Mouse (Mus musculus) myocyte (in vitro differentiated cells): ENCODE measurements around the gene Gm28053. TPM values are rescaled to one million over a fixed set of nuclear protein-coding genes. Genes with fewer than 3 reads are reported as not detected.

Experiments
- H3K27me3 ChIP-seq: one replicate; pipeline ENCODE4 v1.6.1; 2011; ENCODE audit not compliant: control insufficient read depth, insufficient read depth, insufficient read length
- H3K36me3 ChIP-seq: one replicate; pipeline ENCODE4 v1.6.1; 2011; ENCODE audit not compliant: control insufficient read depth, insufficient read depth
- H3K4me2 ChIP-seq: one replicate; pipeline ENCODE4 v1.6.1; 2011; ENCODE audit warnings: low read depth, control low read depth
- H3K4me3 ChIP-seq: one replicate; pipeline ENCODE4 v1.5.1; 2011; ENCODE audit warnings: mild to moderate bottlenecking, control low read depth, moderate library complexity
- H3K79me2 ChIP-seq: one replicate; pipeline ENCODE4 v1.6.1; 2011; ENCODE audit not compliant: control insufficient read depth, insufficient read depth
- H3ac ChIP-seq: one replicate; pipeline ENCODE4 v1.6.1; 2011; ENCODE audit not compliant: control insufficient read depth, insufficient read length
- CEBPB ChIP-seq: IDR thresholded peaks from 2 replicates; pipeline ENCODE4 v1.6.1; 2011; ENCODE audit warnings: mild to moderate bottlenecking, moderate library complexity; ENCODE audit not compliant: poor library complexity, insufficient read depth, severe bottlenecking
- E2F4 ChIP-seq: IDR thresholded peaks from one replicate; pipeline ENCODE4 v1.6.1; 2011; ENCODE audit warnings: mild to moderate bottlenecking, control low read depth, moderate library complexity; ENCODE audit not compliant: insufficient read depth
- MAX ChIP-seq: IDR thresholded peaks from one replicate; pipeline ENCODE4 v1.6.1; 2011; ENCODE audit warnings: low read depth, mild to moderate bottlenecking, control low read depth
- MYOD1 ChIP-seq, 3 experiments: IDR thresholded peaks; one replicate each; pipeline ENCODE4 v1.6.1; 2011; ENCODE audit warnings: control low read depth in 2 of 3, low read depth in 2 of 3, mild to moderate bottlenecking in 2 of 3, moderate library complexity in 1 of 3; ENCODE audit not compliant: insufficient read length in 2 of 3, control insufficient read depth in 1 of 3
- MYOG ChIP-seq, 3 experiments: IDR thresholded peaks; one replicate each; pipeline ENCODE4 v1.6.1; 2011; ENCODE audit warnings: control low read depth in 2 of 3, low read depth in 2 of 3, mild to moderate bottlenecking in 2 of 3; ENCODE audit not compliant: insufficient read length in 2 of 3, control insufficient read depth in 1 of 3, insufficient read depth in 1 of 3
- POLR2A ChIP-seq: IDR thresholded peaks from one replicate; pipeline ENCODE4 v1.6.1; 2011; ENCODE audit warnings: low read depth, mild to moderate bottlenecking, control low read depth, moderate library complexity; ENCODE audit not compliant: insufficient read length
- POLR2AphosphoS2 ChIP-seq: IDR thresholded peaks from one replicate; pipeline ENCODE4 v1.6.1; 2011; ENCODE audit warnings: low read depth, control low read depth; ENCODE audit not compliant: insufficient read length
- REST ChIP-seq: IDR thresholded peaks from one replicate; pipeline ENCODE4 v1.6.1; 2011; ENCODE audit warnings: mild to moderate bottlenecking, control low read depth, moderate library complexity; ENCODE audit not compliant: insufficient read depth, insufficient read length
- SRF ChIP-seq: IDR thresholded peaks from one replicate; pipeline ENCODE4 v1.6.1; 2011; ENCODE audit warnings: low read depth; ENCODE audit not compliant: control insufficient read depth, insufficient read length
- TCF12 ChIP-seq: IDR thresholded peaks from one replicate; pipeline ENCODE4 v1.6.1; 2011; ENCODE audit warnings: mild to moderate bottlenecking, control low read depth; ENCODE audit not compliant: poor library complexity, insufficient read depth, severe bottlenecking
- TCF3 ChIP-seq: IDR thresholded peaks from one replicate; pipeline ENCODE4 v1.6.1; 2011; ENCODE audit warnings: low read depth, control low read depth; ENCODE audit not compliant: insufficient read length
- USF1 ChIP-seq: IDR thresholded peaks from one replicate; pipeline ENCODE4 v1.6.1; 2011; ENCODE audit warnings: low read depth, mild to moderate bottlenecking, control low read depth, moderate library complexity
- polyA plus RNA-seq: library from polyadenylated mRNA; unstranded; fragments of >200 nt; fragmentation: generic; extraction: Trizol; gene quantifications from one replicate; pipeline ENCODE4 v1.2.1, GENCODE M21; 2012; ENCODE audit warnings: missing spikeins

The Gm28053 gene
- polyA plus RNA-seq, 1 experiment: not detected

GRCm38 (mm10) chr6:48733660-48734059 lies 15.3 kb downstream of the Gm28053 start:
- Histone ChIP-seq H3K4me2 (no peak overlapping the region), H3ac (no peak overlapping the region), H3K27me3 (no peaks in the 10 kb centered on the region), H3K4me3 (no peak overlapping the region), H3K79me2 (no peaks in the 10 kb centered on the region), H3K36me3 (no peaks in the 10 kb centered on the region)
- no peak for TF ChIP-seq POLR2A
- no peak for TF ChIP-seq MYOD1 (IDR thresholded peaks at IDR 0.05; ENCODE audit: control insufficient read depth in 1 of 3, insufficient read length in 2 of 3, low read depth in 2 of 3)
- TF ChIP-seq MYOG (IDR thresholded peaks at IDR 0.05; ENCODE audit: control insufficient read depth in 1 of 3, insufficient read depth in 1 of 3, insufficient read length in 2 of 3, low read depth in 2 of 3): no peak
- TF ChIP-seq E2F4: no peak
- no peak for TF ChIP-seq TCF12
- TF ChIP-seq MAX: no peak
- no peak for TF ChIP-seq USF1
- TF ChIP-seq SRF: no peak
- no peak for TF ChIP-seq CEBPB
- TF ChIP-seq TCF3: no peak
- no peak for TF ChIP-seq REST
- no peak for TF ChIP-seq POLR2AphosphoS2

GRCm38 (mm10) chr6:48737053-48737452 lies 18.6 kb downstream of the Gm28053 start:
- Histone ChIP-seq H3ac (no peak overlapping the region), H3K36me3 (no peaks in the 10 kb centered on the region), H3K27me3 (no peaks in the 10 kb centered on the region), H3K79me2 (no peaks in the 10 kb centered on the region), H3K4me2 (no peak overlapping the region), H3K4me3 (no peak overlapping the region)
- no peak for TF ChIP-seq POLR2AphosphoS2
- no peak for TF ChIP-seq SRF
- no peak for TF ChIP-seq CEBPB

GRCm38 (mm10) chr6:48737688-48738087 lies 19.3 kb downstream of the Gm28053 start:
- TF ChIP-seq MYOG (IDR thresholded peaks at IDR 0.05; ENCODE audit: control insufficient read depth in 1 of 3, insufficient read depth in 1 of 3, insufficient read length in 2 of 3, low read depth in 2 of 3): no peak
- no peak for TF ChIP-seq CEBPB
- TF ChIP-seq TCF12: no peak
- TF ChIP-seq MYOD1 (IDR thresholded peaks at IDR 0.05; ENCODE audit: control insufficient read depth in 1 of 3, insufficient read length in 2 of 3, low read depth in 2 of 3): no peak
- no peak for TF ChIP-seq TCF3
- no peak for TF ChIP-seq E2F4
- no peak for TF ChIP-seq MAX
- TF ChIP-seq SRF: no peak
- TF ChIP-seq POLR2AphosphoS2: no peak
- TF ChIP-seq REST: no peak
- TF ChIP-seq USF1: no peak
- TF ChIP-seq POLR2A: no peak
- Histone ChIP-seq H3K79me2 (no peaks in the 10 kb centered on the region), H3ac (no peak overlapping the region), H3K4me3 (no peak overlapping the region), H3K36me3 (no peaks in the 10 kb centered on the region), H3K4me2 (no peak overlapping the region), H3K27me3 (no peaks in the 10 kb centered on the region)

- H3K27me3 ChIP-seq: no peaks in the 10 kb centered on the region
- H3K36me3 ChIP-seq: no peaks in the 10 kb centered on the region
- H3ac ChIP-seq: no peak within 1 kb of the TSS
- no peak within 1 kb of the TSS for H3K4me3 ChIP-seq
- H3K79me2 ChIP-seq: no peaks in the 10 kb centered on the region
- H3K4me2 ChIP-seq: no peak within 1 kb of the TSS
- TF ChIP-seq CEBPB (no peak), MYOD1 (IDR thresholded peaks at IDR 0.05; ENCODE audit: control insufficient read depth in 1 of 3, insufficient read length in 2 of 3, low read depth in 2 of 3) (no peak), TCF3 (no peak), TCF12 (no peak), MYOG (IDR thresholded peaks at IDR 0.05; ENCODE audit: control insufficient read depth in 1 of 3, insufficient read depth in 1 of 3, insufficient read length in 2 of 3, low read depth in 2 of 3) (no peak), E2F4 (no peak), POLR2AphosphoS2 (no peak), REST (no peak)
These were observed 20.8 kb downstream of the Gm28053 start, which contains the start of gene Gimap1 for GRCm38 (mm10) chr6:48738961-48739779. TSS of gene Gimap1 (plus strand) at chr6:48739054.

- TF ChIP-seq TCF12 (no peak), POLR2A (no peak), SRF (no peak), CEBPB (no peak), MYOD1 (IDR thresholded peaks at IDR 0.05; ENCODE audit: control insufficient read depth in 1 of 3, insufficient read length in 2 of 3, low read depth in 2 of 3) (no peak), MYOG (IDR thresholded peaks at IDR 0.05; ENCODE audit: control insufficient read depth in 1 of 3, insufficient read depth in 1 of 3, insufficient read length in 2 of 3, low read depth in 2 of 3) (no peak), E2F4 (no peak), MAX (no peak), REST (no peak), POLR2AphosphoS2 (no peak), USF1 (no peak), TCF3 (no peak)
- Histone ChIP-seq H3K27me3 (no peaks in the 10 kb centered on the region), H3K36me3 (no peaks in the 10 kb centered on the region), H3K4me2 (no peak overlapping the region), H3ac (no peak overlapping the region), H3K79me2 (no peaks in the 10 kb centered on the region), H3K4me3 (no peak overlapping the region)
These were observed 21.3 kb downstream of the Gm28053 start for GRCm38 (mm10) chr6:48739780-48740055.
